Comparison of ENCODE assay signal across 26 mouse cellular contexts in genomic region chr4:104972606-104973005, GRCm38 (mm10). TPM values are rescaled to one million over a fixed set of nuclear protein-coding genes. Genes with fewer than 3 reads are reported as not detected.
DNase-seq lines count a peak whose midpoint lies in the region; ATAC-seq and TF ChIP-seq lines count a peak whose summit lies in the region.
"Had no signal": no experiment of that assay in that cellular context is flagged by ENCODE, and none has a peak within 500 bp of the region (broad histone marks: within the 10 kb centered on the region; RNA-seq: fewer than 3 reads in every experiment).

No protein-coding gene starts in this region.

- no peak for TF ChIP-seq CTCF in kidney, adult 2 months (conservative IDR thresholded peaks at IDR 0.05; ENCODE audit: insufficient read depth, insufficient read length, low read depth, low read length)
- no peak for TF ChIP-seq CTCF in liver, postnatal 0 days (IDR thresholded peaks at IDR 0.05; ENCODE audit: low read depth)

- no peak for TF ChIP-seq POLR2A in kidney, adult 2 months (IDR thresholded peaks at IDR 0.05; ENCODE audit: low read depth, low read length)

- H3K27me3 ChIP-seq in kidney, adult 2 months (replicated peaks; ENCODE audit: control insufficient read depth, insufficient read depth, low read length) = no peaks in the 10 kb centered on the region
- no peaks in the 10 kb centered on the region for H3K27me3 ChIP-seq in kidney, embryonic 15.5 days
- H3K27me3 ChIP-seq in liver, postnatal 0 days (ENCODE audit: insufficient read depth, low read length) = no peaks in the 10 kb centered on the region
- no peaks in the 10 kb centered on the region for H3K27me3 ChIP-seq in liver, embryonic 11.5 days (replicated peaks; ENCODE audit: control insufficient read depth, insufficient read depth, low read length)
- H3K27me3 ChIP-seq: embryonic facial prominence, embryonic 13.5 days; embryonic facial prominence, embryonic 15.5 days; forebrain, embryonic 12.5 days had no signal

- TF ChIP-seq EP300 in liver, postnatal 0 days (IDR thresholded peaks at IDR 0.05; ENCODE audit: low read depth) = no peak

- H3K4me3 ChIP-seq in kidney, adult 2 months (ENCODE audit: insufficient read depth, low read depth, low read length) = no peak overlapping the region
- no peak overlapping the region for H3K4me3 ChIP-seq in kidney, embryonic 15.5 days (replicated peaks)
- no peak overlapping the region for H3K4me3 ChIP-seq in liver, postnatal 0 days (ENCODE audit: low read depth, low read length)
- no peak overlapping the region for H3K4me3 ChIP-seq in liver, embryonic 11.5 days (ENCODE audit: low read depth, low read length)
- H3K4me3 ChIP-seq: embryonic facial prominence, embryonic 13.5 days; embryonic facial prominence, embryonic 15.5 days; erythroblast, embryonic 14.5 days; forebrain, embryonic 10.5 days; forebrain, embryonic 12.5 days had no signal

- ATAC-seq in kidney, embryonic 15.5 days (replicated peaks; ENCODE audit: low FRiP score) = no peak
- peak; percentile 45; the same call in 1 of the 2 replicates for ATAC-seq in liver, postnatal 0 days
- ATAC-seq in liver, embryonic 11.5 days (replicated peaks; ENCODE audit: low FRiP score) = no peak
- ATAC-seq: CD4-positive, CD25-positive, alpha-beta regulatory T cell, adult 4 months; forebrain, embryonic 14.5 days had no signal

- no peak overlapping the region for H3K9ac ChIP-seq in kidney, embryonic 15.5 days
- H3K9ac ChIP-seq in liver, postnatal 0 days (replicated peaks) = no peak overlapping the region
- H3K9ac ChIP-seq in liver, embryonic 11.5 days (ENCODE audit: low read depth, low read length) = no peak overlapping the region
- H3K9ac ChIP-seq: embryonic facial prominence, embryonic 13.5 days; embryonic facial prominence, embryonic 15.5 days; forebrain, embryonic 12.5 days had no signal

- no peaks in the 10 kb centered on the region for H3K9me3 ChIP-seq in kidney, embryonic 15.5 days (replicated peaks)
- no peaks in the 10 kb centered on the region for H3K9me3 ChIP-seq in liver, postnatal 0 days (ENCODE audit: low read length)
- H3K9me3 ChIP-seq in liver, embryonic 11.5 days (ENCODE audit: control insufficient read depth, low read length) = no peaks in the 10 kb centered on the region
- H3K9me3 ChIP-seq: embryonic facial prominence, embryonic 13.5 days; embryonic facial prominence, embryonic 15.5 days; forebrain, embryonic 10.5 days; forebrain, embryonic 12.5 days had no signal

- WGBS in kidney, adult 2 months = 74% methylated on average over 2 of the region's 2 CpGs
- 87% methylated on average over 2 of the region's 2 CpGs for whole genome bisulfite sequencing in kidney, embryonic 15.5 days
- 67% methylated on average over 2 of the region's 2 CpGs for WGBS in liver, postnatal 0 days (ENCODE audit: insufficient replicate concordance)
- 74% methylated on average over 2 of the region's 2 CpGs for WGBS in liver, embryonic 11.5 days

- H3K36me3 ChIP-seq in kidney, adult 2 months (ENCODE audit: control insufficient read depth, insufficient read depth, low read length) = no peaks in the 10 kb centered on the region
- no peaks in the 10 kb centered on the region for H3K36me3 ChIP-seq in kidney, embryonic 15.5 days
- no peaks in the 10 kb centered on the region for H3K36me3 ChIP-seq in liver, postnatal 0 days (replicated peaks; ENCODE audit: insufficient read depth, low read length)
- no peaks in the 10 kb centered on the region for H3K36me3 ChIP-seq in liver, embryonic 11.5 days (ENCODE audit: control insufficient read depth, insufficient read depth, low read length)
- H3K36me3 ChIP-seq: embryonic facial prominence, embryonic 13.5 days; embryonic facial prominence, embryonic 15.5 days; forebrain, embryonic 10.5 days; forebrain, embryonic 12.5 days had no signal

- H3K27ac ChIP-seq in kidney, adult 2 months (ENCODE audit: insufficient read depth, low read depth, low read length) = no peak overlapping the region; the same call in 1 of the 2 replicates
- no peak overlapping the region for H3K27ac ChIP-seq in kidney, embryonic 15.5 days
- H3K27ac ChIP-seq in liver, postnatal 0 days (ENCODE audit: low read depth) = no peak overlapping the region
- no peak overlapping the region for H3K27ac ChIP-seq in liver, embryonic 11.5 days (ENCODE audit: low read depth, low read length)
- H3K27ac ChIP-seq: embryonic facial prominence, embryonic 13.5 days; embryonic facial prominence, embryonic 15.5 days; forebrain, embryonic 10.5 days; forebrain, embryonic 12.5 days had no signal

- peak; percentile 52 for DNase-seq in kidney, adult 2 months
- peak; percentile 10 to 22 for DNase-seq in kidney, postnatal 36 days
- no peak for DNase-seq in kidney, adult 8-10 months
- DNase-seq in liver, postnatal 0 days = no peak
- no peak for DNase-seq in liver, embryonic 11.5 days (ENCODE audit: low spot score)
- no peak for DNase-seq in layer of hippocampus, postnatal 25 days (ENCODE audit: extremely low spot score in 1 of 2, low spot score in 1 of 2)
- DNase-seq: adrenal gland, adult 2 months; adrenal gland, postnatal 10 days; adrenal gland, postnatal 25 days; B cell, adult 2 months; cerebellum, adult 11 months; cerebellum, adult 18-20 months; cerebellum, adult 8-10 months; cerebellum, adult 9-11 months; cerebellum, postnatal 14 days; cerebellum, postnatal 36 days; embryo, embryonic 11 days had no signal

- peaks cover 7% of the 10 kb centered on the region; the same call in 1 of the 2 replicates for H3K4me1 ChIP-seq in kidney, adult 2 months (ENCODE audit: control insufficient read depth, insufficient read depth, low read length)
- H3K4me1 ChIP-seq in kidney, embryonic 15.5 days = no peaks in the 10 kb centered on the region
- no peaks in the 10 kb centered on the region for H3K4me1 ChIP-seq in liver, postnatal 0 days (ENCODE audit: insufficient read depth)
- no peaks in the 10 kb centered on the region for H3K4me1 ChIP-seq in liver, embryonic 11.5 days (replicated peaks; ENCODE audit: control insufficient read depth, insufficient read depth, low read length)
- H3K4me1 ChIP-seq: embryonic facial prominence, embryonic 13.5 days; embryonic facial prominence, embryonic 15.5 days; forebrain, embryonic 10.5 days; forebrain, embryonic 12.5 days had no signal

- no peak overlapping the region for H3K4me2 ChIP-seq in kidney, embryonic 15.5 days
- no peak overlapping the region for H3K4me2 ChIP-seq in liver, postnatal 0 days (ENCODE audit: low read depth, low read length)
- no peak overlapping the region for H3K4me2 ChIP-seq in liver, embryonic 11.5 days
- H3K4me2 ChIP-seq: embryonic facial prominence, embryonic 13.5 days; embryonic facial prominence, embryonic 15.5 days; forebrain, embryonic 12.5 days had no signal

RNA-seq across cellular contexts. Expression of gene Fyb2, which starts 59.4 kb away (rescaled TPM):
- 0.41 and 0.48 TPM in 2 replicates for polyA plus RNA-seq in kidney, adult 2 months (2012; rRNA removed)
- polyA plus RNA-seq in kidney, embryonic 15.5 days (2015; fragmentation: Nextera tagmentation; extraction: Ambion mirVana) = 0.45 and 0.56 TPM in 2 replicates
- polyA plus RNA-seq in liver, postnatal 0 days (2015; fragmentation: Nextera tagmentation; extraction: Ambion mirVana) = 1.7 and 1.8 TPM in 2 replicates
- polyA plus RNA-seq in liver, embryonic 11.5 days (2014; fragmentation: Nextera tagmentation; extraction: Ambion mirVana) = 0.08 and 0.10 TPM in 2 replicates
- 1 to 10 TPM; 2.6 to 2.8 TPM for total RNA-seq in layer of hippocampus, postnatal 25 days (2021)
- total RNA-seq: common myeloid progenitor, adult 5-6 weeks had no signal
- polyA plus RNA-seq: adrenal gland, adult 2 months; CD4-positive, CD25-positive, alpha-beta regulatory T cell, adult 4 months; erythroblast, embryonic 14.5 days; forebrain, embryonic 14.5 days had no signal

Comparison
In these comparisons a context has a peak if more than half of its experiments do, and no peak if none do; other contexts are left out.
1. DNase-seq: peak in kidney, adult 2 months (single experiment) and kidney, postnatal 36 days (2 of 2); none in kidney, adult 8-10 months (0 of 2), liver, postnatal 0 days (single experiment), liver, embryonic 11.5 days (single experiment) and layer of hippocampus, postnatal 25 days (0 of 2).